Mouse (Mus musculus) lung, postnatal 25 days (tissue): Measurements from ENCODE around the gene Kpna4.
A peak's percentile ranks its signal among the peaks of the same experiment; 100 is the strongest.
"Not testable (repeated sequence)": the region's sequence is repeated elsewhere in the genome, so short reads cannot be mapped to it uniquely, and the experiment has no call there.

Source experiments
- DNase-seq: peaks from one replicate; pipeline ENCODE4 v3.0.0; 2022; ENCODE audit warnings: low spot score

The Kpna4 gene

DNA sequence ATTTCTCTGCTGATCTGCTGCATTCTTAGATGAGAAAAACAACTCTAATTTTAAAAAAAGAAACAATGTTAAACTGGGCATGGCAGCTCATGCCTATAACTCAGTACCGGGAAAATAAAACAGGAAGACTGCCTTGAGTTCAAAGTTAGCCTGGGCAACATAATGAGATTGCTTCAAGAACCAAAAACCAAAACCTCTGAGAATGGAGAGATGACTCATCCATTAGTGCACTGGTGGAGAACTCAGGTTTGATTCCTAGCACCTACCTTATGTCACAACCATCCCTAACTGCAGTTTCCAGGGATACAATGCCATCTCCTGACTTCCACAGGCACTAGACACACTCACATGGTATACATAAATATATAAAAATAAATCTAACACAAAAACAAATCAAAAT lies 17.8 kb downstream of the Kpna4 start:
- DNase-seq = no peak

DNA sequence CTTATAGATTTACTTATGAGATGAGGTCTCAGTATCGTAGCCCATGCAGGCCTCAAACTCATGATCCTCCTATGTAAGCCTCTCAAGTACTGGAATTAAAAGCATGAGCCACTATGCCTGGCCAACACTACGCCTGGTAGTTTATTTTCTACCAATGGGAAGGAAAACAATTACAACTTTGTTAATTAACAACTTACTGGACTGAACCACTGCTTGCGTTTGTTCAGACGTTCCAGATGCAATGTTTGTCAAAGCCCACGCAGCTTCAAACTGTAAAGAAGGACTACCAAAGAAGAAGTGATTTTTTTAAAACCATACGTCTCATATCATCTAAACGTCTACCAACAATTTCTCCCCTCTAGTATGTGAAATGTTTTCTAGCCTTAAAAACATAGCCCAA lies 32.5 kb downstream of the Kpna4 start:
- DNase-seq = no peak

DNA sequence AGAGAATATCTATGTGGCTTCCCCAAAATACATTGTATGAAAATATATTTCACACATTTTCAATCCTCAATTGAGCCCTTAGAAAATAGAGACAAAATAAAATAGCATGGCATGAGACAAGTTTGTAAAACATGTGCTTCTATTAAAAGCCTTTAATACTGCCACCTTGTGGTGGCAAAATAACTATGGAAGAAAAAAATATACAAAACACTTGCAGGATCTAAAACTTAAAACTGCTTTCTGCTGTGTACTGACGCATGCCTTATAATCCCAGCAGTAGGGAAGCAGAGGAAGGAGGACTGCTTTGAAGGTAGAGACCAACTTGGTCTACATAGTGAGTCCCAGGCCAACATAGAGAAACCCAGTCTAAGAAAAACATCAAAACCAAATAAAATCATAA lies 62.9 kb downstream of the Kpna4 start:
- no peak for DNase-seq

DNA sequence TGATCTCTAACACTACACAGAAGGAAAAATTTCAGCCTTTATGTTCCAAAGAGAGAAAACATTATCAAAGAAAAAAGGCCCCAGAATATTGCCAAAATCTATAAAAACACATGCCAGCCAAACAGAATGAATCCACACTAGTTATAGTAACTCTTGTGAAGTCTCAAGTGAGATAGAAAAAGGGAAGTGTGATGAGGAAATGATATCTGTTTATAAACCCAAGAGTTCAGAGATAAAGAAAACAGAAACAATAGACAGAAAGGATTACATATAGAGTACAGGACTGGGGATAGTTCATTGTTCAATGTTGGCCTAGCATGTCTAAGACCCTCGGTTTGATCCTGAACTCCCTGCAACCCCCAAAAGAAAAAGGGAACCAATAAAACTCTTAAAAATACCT lies 64.1 kb downstream of the Kpna4 start:
- DNase-seq = no peak

DNA sequence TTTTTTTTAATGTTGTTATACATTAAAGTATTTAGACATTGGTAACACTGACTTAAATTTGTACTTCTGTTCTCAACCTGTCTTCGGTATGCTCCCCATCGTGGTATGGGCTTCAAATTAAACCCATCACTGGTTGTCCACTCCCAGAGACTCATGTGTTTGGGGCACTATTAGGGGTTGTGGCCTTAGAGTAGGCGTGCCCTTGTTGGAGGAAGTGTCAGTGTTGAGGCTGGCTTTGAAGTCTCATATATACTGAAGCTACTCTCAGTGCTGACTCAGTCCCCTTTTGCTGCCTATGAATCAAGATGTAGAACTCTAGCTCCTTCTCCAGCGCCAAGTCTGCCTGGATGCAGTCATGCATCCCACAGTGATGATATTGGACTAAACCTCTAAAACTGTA lies 66.2 kb downstream of the Kpna4 start:
- DNase-seq = no peak

DNA sequence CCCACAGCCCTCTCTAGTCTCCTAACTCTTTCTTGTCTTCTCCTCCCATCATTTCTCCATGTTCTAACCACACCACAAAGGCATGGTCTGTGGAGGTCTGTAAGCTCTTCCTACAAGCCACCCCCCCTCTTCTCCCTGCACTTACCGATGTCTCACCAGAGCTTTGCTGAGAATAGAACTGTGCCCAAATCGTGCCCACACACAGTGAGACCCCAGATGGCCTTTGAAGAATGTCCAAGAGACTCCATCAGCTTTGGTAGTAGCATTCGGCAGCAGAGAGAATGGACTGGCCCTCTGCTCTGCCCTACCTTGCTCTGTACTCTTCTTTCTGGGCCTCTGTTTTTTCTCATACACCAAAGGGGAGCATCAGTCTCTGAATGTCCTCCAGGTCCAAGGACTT lies 71.0 kb downstream of the Kpna4 start:
- DNase-seq = no peak

DNA sequence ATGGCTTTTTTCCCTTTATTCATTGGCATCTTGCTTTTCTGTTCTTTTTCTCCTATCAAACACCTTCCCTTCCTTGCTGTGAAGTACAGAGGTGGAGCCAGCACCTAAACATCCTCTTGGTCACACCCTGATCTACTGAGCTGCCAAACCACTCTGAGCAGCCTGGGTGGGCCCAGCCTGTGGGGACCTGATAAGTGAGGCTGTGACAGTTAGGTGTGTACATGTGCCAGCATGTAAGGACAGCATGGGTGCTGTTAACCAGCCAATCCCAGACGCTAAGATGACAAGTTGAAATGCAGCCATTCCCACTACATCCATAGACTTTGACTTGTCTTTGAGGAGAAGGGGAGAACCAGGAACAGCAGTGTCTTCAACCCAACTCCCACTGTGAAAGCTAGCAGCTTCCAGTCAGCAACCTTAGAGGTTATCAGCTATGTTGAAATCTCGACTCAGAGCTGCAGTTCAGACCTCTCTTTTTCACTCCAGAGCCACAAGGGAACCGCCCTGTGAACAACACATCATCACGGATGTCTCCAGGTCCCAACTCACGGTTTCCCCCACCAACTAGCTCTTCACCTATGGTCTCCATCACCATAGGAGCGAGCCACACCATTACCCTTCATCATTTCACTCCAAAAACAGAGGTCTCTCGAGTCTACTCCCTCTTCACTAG lies 72.0 kb downstream of the Kpna4 start:
- DNase-seq = no peak

DNA sequence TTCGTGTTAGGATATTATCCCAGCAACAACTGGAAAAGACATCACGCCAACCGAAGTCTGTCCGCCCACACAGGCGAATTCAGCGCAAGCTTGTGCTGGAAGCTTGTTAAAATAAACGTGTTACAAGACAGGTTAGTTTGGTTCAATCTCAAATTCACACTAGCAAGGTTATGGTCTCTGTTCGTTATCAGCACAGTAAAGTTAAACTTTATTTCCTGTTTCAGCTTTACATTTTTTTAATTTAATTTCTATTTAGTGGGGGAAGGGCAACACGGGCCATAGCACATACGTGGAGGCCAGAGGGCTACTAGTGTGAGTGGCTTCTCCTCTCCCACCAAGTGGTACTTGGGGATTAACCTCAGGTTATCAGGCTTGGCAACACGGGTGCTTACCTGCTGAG lies 75.0 kb downstream of the Kpna4 start:
- DNase-seq = no peak

DNA sequence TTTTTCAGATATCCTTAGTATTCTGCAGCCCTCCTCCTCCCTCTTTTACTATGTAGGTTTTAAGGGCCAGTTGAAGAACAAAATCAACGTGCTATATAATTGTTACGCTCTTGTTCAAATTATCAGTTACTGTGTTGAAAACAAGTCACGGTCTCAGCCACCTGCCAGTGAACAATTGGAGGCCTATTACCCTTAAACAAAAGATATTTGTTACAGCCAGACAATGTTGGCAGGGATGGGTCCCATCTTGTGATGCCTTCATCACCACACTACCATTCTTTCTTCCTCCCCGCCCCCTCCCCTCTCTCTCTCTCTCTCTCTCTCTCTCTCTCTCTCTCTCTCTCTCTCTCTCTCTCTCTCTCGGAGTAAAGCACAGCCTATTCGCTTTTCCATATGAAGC lies 77.9 kb downstream of the Kpna4 start:
- DNase-seq = no peak

DNA sequence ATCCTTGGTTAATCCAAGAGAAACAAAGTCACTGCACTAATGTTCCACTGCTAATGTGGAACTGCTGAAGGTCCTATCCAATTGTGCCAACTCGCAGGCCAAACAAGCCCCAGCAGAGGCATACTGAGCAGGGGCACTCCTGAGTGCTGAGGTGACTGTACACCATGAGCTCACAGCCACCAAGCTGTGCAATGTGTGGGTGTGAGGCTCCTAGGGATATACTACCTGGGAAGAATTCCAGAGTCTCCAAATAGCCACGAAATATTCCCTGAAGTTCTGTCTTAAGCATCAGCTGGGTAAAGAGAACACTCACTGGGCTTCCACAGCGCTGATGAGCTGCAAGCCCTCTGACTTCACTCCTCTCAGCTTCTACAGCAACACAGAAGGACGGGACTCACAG lies 79.2 kb downstream of the Kpna4 start:
- no peak for DNase-seq

DNA sequence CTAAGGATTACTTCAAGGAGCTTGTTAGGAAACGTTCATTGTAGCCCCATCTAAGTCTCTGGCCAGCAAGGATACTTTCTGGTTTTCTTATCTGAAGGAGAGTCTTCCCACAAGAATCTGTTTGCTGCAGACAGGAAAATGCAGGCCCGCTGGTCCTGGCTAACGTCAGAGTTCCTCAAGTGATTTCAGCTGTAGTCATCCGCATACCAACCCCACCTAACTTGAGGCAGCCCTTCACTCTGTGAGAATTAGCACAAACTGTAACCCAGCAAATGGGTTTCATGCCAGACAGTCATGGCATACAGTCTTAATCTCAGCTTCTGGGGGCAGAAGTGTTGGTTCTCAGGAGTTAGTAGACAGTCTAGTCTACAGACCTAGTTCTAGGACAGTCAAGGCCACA lies 80.4 kb downstream of the Kpna4 start:
- peak; percentile 39 for DNase-seq

DNA sequence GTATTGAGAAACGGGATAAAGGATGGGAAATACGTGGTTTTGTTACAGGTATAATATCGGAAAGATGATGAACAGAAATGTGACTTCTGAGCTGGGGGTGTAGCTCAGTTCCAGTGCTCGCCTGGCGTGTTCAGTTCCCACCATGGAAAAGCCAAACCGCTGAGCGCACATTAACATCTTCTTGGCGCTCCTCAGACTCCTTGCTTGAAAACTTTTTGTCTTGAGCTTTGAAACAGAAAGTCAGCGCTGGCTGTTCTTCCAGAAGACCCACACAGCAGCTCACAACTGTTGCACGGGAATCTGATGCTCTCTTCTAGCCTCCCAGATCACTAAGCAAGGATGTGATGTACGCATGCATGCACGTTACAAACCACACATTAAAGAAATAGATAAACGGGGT lies 81.2 kb downstream of the Kpna4 start:
- DNase-seq = no peak

DNA sequence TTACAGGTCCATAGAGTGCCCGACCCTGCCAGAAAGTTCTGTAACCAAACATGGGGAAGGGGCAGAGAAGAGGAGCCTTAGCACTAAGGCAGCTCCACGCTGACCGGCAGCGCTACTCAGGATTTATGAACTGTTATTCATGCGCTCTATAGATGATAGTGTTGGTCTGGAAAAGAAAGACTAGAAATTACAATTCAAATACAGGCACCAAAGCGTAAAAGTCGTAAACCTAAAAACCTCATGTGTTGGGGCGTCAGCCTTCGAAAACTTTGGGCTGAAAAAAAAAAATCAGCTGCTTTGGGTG lies 81.6 kb downstream of the Kpna4 start:
- no peak for DNase-seq

DNA sequence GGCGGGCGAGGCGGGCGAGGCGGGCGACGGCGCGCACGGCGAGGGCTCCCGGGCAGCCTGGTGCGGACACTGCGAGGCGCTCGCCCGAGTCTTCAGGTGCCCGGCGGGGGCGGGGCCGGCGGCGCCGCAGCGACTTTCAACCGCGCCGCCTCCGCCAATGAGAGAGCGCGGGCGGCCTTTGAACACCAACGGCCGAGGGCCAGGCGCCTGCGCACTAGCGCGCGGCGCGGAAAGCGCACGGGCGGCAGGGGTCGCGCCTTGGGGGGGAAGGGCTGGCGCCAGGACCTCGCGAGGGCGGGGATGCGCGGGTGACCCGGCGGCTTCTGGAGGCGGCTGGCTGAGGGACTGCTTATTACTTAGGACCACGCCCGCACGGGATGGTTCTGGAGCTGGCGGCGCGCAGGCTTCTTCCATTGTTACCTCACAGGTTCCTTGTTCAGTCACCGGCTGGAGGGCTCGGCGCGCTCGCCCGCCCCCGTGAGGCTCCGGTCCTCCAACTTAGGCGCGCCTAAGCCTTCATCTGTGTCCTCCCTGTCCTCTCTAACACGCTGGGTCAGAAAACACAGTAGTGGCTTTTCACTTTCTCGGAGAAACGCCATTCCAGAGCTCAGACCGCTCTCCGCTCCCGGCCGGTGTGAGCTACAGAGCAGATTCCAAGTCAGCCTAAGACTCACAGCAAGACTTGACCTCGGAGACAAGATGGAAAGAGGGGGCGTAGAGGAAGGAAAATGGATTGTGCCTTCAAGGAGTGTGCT lies 82.1 kb downstream of the Kpna4 start, which contains the start of gene Trim59:
Trim59 (minus strand) TSS at position 111 of the 755 bp plus-strand sequence.
- DNase-seq = peak; percentile 91

DNA sequence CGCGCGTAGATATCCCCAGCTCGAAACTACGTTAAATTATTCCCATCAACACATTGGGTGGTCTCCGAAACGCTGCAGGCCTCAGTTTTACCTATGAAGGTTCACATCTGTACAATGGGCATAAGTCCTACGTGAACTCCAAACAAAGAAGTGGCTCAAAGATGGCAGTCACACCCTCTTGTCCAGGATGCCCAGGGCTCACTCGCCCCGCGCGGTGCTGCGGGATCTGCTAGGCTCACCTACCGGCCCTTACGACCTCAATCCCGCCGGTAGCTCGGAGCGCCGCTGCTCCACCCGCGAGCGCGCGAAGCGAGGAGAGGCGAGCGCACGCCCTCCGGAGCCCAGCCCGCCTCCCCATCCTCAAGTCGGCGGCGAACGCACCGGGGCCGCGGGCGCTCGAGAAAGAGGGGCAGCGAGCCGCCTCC lies 82.7 kb downstream of the Kpna4 start:
- no peak for DNase-seq

DNA sequence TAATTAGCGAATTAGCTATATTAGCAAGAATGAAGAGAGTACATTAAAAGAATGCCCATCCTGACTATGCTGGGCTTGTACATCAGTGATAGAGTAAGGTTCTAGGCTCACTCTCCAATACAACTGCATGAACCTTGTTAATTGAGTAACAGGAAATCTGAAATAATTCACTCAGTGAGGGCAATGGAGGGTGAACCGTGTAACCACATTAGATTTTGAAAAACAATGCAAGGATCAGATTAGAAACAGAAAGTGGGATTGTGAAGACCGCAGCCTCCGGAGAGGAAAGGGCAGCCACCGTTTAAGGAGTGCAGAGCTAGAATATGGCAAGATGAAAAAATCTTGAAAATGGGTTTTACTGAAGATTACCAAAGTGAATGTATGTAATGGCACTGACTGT lies 85.6 kb downstream of the Kpna4 start:
- DNase-seq = peak; percentile 16

DNA sequence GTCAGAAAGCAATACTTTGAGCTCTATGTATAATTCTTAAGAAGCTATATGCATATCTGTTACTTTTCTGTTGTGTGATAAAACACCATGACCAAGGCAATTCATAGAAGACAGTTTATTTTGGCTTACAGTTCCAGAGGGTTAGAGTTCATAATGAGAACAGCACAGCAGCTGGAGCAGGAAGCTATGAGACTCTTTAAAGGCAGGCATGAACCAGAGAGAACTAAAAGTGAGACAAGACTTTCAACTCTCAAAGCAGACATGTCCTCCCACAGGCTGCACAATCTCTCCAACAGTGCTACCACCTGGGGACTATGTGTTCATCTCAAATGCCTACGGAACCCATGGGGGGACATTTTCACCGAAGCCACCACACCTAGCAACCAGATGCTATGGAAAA lies 86.8 kb downstream of the Kpna4 start:
- no peak for DNase-seq

DNA sequence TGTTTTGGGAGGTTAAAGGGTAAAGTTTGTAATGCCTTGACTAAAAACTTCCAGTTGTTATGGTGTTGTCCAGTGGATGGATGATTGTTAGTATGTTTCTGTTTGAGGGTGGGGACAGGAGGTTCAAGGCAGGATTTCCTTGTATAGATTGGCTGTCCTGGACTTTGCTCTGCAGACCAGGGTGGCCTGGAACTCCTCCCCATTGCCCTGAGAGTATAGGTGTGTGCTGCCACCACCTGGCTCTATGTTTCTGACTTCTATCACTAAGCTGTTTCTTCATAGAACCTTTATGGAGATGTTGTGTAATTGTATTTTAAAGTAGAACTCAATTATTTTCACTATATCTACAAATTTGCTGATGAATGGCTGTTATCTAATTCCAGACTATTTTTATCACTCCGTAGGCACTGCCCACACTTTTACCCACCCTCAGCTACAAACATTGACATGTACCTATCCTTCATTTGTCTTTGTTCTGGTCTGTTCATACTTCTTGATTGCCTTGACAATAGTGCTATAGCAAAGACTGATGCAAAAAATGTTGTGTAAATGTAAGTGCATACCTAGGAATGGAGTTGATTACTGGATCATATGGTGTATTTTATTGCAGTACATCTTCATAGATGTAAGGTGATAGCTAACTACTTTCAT lies 100.7 kb downstream of the Kpna4 start:
- DNase-seq = no peak

DNA sequence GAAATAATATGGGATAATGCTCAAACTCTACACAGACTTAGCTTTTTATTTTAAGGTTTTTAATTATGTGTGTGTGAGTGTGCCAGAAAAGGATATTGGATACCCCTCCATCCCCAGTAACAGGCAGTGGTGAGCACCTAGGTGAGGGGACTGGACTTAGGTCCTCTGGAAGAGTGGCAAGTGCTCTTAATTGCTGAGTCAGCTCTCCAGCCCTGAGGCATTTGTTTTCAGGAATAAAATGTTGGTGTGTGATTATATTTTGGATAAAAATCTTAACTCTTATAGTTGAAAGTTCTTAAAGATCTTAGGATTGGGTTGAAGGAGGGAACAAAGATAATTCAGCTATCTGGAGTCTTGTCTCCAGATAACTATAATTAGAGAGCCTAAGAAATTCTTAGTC lies 106.1 kb downstream of the Kpna4 start:
- no peak for DNase-seq

DNA sequence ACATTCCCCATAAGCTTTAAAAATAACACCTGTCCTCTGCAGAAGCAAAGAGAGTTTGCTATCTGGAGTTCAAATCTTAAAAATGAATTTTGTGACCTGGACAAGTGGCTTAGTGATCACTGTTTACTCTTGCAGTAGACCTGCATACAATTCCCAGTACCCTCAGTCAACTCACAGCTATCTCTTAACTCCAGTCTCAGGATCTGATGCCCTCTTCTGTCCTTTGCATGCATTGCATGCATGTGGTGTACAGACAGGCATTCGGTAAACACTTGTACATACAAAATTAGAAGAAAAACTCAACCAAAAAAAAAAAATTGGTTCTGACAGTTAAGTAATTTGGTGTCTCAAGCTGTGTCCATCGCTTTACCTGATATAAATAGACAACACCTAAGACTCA lies 106.6 kb downstream of the Kpna4 start:
- DNase-seq = no peak

DNA sequence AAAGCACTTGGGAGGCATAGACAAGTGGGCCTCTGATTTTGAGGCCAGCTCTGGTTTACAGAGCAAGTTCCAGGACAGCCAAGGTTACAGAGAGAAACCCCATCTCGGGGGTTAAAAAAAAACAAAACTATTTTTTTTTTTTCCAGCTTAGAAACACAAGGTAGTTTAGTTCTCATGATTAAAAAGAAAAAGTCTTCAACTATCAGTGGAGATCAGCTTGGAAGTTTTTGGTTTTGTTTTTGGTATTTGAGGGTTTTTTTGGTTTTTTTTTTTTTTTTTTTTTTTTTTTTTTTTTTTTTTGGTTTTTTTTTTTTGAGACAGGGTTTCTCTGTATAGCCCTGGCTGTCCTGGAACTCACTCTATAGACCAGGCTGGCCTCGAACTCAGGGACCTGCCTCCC lies 108.3 kb downstream of the Kpna4 start:
- not testable (repeated sequence) for DNase-seq

DNA sequence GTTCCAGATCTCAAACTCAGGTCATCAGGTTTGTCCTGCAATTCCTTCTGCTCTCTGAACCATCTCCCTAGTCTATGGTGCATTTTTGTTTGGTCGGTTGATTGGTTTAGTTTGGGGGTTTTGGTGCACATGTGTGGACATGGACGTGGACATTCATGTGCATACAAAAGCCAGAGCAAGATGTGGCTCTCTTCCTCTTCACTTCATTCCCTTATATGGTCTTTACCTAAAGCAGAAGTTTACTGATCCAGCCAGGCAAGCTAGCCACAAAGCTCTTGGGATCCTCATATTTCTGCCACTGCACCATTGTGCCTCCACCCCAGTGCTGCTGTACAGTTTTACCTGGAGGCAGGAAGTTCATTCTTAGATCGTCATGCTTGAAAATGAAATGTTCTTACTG lies 109.7 kb downstream of the Kpna4 start:
- peak; percentile 14 for DNase-seq
